Mouse (Mus musculus): ENCODE results near the gene Adamts13. TPM values are rescaled to one million over a fixed set of nuclear protein-coding genes. Genes with fewer than 3 reads are reported as not detected.

Adamts13 gene
- total RNA-seq (2021), result not detected
- long read RNA-seq, experiment 1, result 0 reads
- long read RNA-seq, experiment 2, result 0 reads

GRCm38 (mm10) chr2:26973116-26973515 lies at the start of gene Adamts13:
Gene Adamts13 (plus strand): TSS chr2:26973416.
- DNase-seq (ENCODE audit: low spot score), result no peak

GRCm38 (mm10) chr2:26927745-26928476 lies 45.3 kb upstream of the Adamts13 start:
- DNase-seq (ENCODE audit: low spot score), result no peak

DNA sequence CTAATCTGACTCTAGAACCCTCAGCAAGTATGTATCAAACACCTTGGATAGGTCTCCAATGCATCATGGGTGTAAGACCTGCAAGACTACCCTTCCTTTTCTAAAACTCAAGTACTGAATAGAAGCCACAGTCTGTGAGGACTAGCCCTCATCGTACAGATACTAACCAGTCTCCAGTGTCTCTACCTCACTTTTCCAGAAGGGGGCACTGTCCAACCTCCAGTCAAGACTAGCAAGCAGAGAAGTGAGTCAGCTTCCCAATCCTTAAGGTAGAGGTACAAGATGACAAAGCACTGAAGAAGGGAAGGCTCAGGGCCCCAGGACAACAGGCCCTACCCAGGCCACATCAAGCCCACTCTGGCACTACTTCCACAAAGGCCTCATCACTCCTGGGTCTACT lies 42.8 kb upstream of the Adamts13 start:
- peak; percentile 64 for DNase-seq (ENCODE audit: low spot score)

GRCm38 (mm10) chr2:26932473-26933303 lies 40.5 kb upstream of the Adamts13 start:
- peak; percentile 21 for DNase-seq (ENCODE audit: low spot score)

- peak; percentile 89 for DNase-seq (ENCODE audit: low spot score)
These were observed 39.7 kb upstream of the Adamts13 start, which contains the start of the genes Surf4 and Stkld1 for GRCm38 (mm10) chr2:26933304-26934055. Gene Surf4 (minus strand): TSS chr2:26933928. Gene Stkld1 (plus strand): TSS chr2:26934047.

GRCm38 (mm10) chr2:26935286-26935685 lies 37.9 kb upstream of the Adamts13 start:
- DNase-seq (ENCODE audit: low spot score), result no peak

GRCm38 (mm10) chr2:26936425-26936824 lies 36.8 kb upstream of the Adamts13 start:
- DNase-seq (ENCODE audit: low spot score), result no peak

DNA sequence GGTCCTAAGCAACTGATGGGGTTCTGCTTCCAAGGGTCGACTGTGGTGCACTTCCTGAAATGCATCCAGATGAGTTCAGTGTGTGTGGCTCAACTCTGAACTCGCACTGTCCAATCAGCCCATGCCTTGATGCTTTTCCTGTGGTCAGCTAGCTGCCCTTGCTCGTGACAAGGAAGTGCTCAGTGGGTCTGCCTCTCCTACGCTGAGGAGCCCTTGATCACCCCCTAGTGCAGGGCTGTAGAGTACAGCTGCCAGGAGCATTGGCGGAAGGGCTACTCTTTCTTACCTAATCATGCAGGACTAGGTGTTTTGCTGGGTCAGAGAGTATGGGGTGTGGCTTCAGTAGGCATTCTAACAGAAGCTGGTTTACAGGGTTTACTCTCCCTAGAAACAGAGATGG lies 31.7 kb upstream of the Adamts13 start:
- DNase-seq (ENCODE audit: low spot score), result no peak

GRCm38 (mm10) chr2:26943253-26943652 lies 30.0 kb upstream of the Adamts13 start:
- DNase-seq (ENCODE audit: low spot score), result no peak

- DNase-seq (ENCODE audit: low spot score), result no peak
These were observed 22.8 kb upstream of the Adamts13 start for GRCm38 (mm10) chr2:26950411-26950810.

DNA sequence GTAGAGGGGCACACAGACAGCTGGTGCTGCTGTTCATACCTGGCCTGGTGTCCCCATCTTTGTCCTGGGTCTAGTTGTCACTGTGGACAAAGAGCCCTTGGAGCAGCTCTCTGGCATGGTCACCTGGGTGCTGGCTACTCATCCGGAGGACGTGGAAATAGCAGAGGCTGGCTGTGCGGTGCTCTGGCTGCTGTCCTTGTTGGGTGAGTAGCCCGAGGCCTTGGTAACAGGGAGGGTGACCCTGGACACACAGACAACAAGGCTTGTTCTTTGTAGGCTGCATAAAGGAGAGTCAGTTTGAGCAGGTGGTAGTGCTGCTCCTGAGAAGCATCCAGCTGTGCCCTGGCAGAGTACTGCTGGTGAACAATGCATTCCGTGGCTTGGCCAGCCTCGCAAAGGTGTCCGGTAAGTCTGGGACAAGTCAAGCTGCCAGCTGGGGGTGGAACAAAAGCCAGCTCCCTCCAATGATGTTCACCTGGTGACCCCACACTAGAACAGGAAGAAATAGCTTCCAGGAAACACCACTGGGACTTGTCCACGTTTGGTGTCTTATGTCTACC lies 21.8 kb upstream of the Adamts13 start:
- no peak for DNase-seq (ENCODE audit: low spot score)

GRCm38 (mm10) chr2:26952193-26952592 lies 21.0 kb upstream of the Adamts13 start:
- DNase-seq (ENCODE audit: low spot score), result no peak

- DNase-seq (ENCODE audit: low spot score), result no peak
These were observed 20.4 kb upstream of the Adamts13 start for GRCm38 (mm10) chr2:26952866-26953265.

- DNase-seq (ENCODE audit: low spot score), result no peak
These were observed 18.4 kb upstream of the Adamts13 start for GRCm38 (mm10) chr2:26954735-26955395.

GRCm38 (mm10) chr2:26956811-26957487 lies 16.3 kb upstream of the Adamts13 start:
- DNase-seq (ENCODE audit: low spot score), result no peak

DNA sequence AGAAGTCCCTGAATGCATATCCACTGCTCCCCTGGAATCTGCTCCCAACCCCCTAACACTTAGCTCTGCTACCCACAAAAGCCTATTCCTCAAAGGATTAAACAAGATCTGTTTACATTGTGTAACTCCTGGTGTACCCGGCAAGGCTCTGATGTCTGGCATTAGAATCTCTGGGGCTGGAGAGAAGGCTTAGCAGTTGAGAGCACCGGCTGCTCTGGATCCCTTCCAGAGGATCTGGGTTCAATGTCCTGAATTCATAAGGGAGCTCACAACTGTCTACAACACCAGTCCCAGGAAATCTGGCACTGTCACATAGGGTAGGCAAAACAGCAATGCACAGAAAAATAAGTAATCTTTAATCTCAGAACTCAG lies 15.7 kb upstream of the Adamts13 start:
- DNase-seq (ENCODE audit: low spot score), result no peak

GRCm38 (mm10) chr2:26960756-26961155 lies 12.5 kb upstream of the Adamts13 start:
- DNase-seq (ENCODE audit: low spot score), result no peak

GRCm38 (mm10) chr2:26963923-26964723 lies 9.1 kb upstream of the Adamts13 start, which contains the start of gene Rexo4:
Gene Rexo4 (minus strand): TSS chr2:26964386.
- DNase-seq (ENCODE audit: low spot score), result peak; percentile 94

- DNase-seq (ENCODE audit: low spot score), result no peak
These were observed 8.4 kb upstream of the Adamts13 start for GRCm38 (mm10) chr2:26964724-26965370.

All from gastrocnemius, adult 18-20 months (tissue).